Mouse (Mus musculus): Measurements from ENCODE around the gene Tmem274. TPM values are rescaled to one million over a fixed set of nuclear protein-coding genes. Genes with fewer than 3 reads are reported as not detected.

Tmem274 gene
- total RNA-seq, 2 experiments from 2014 or later, result not detected

GRCm38 (mm10) chr4:149487729-149488128, 10.6 kb downstream of the Tmem274 start:
- DNase-seq (ENCODE audit: low spot score in 2 of 2), result no peak

GRCm38 (mm10) chr4:149489415-149490240, 12.4 kb downstream of the Tmem274 start:
- Histone ChIP-seq H3K4me3 (no peak overlapping the region), H3K27ac (no peak overlapping the region)
- no peak for TF ChIP-seq CTCF (conservative IDR thresholded peaks at IDR 0.05)
- no peak for DNase-seq (ENCODE audit: low spot score in 2 of 2)

More at GRCm38 (mm10) chr4:149487729-149488128, 10.6 kb downstream of the Tmem274 start:
- no peak overlapping the region for H3K4me3 ChIP-seq
- H3K27ac ChIP-seq, result no peak overlapping the region
- TF ChIP-seq CTCF (conservative IDR thresholded peaks at IDR 0.05), result no peak

- H3K27ac ChIP-seq, result no peak overlapping the region
- DNase-seq (ENCODE audit: low spot score in 2 of 2), result no peak
- peak; percentile 62 for TF ChIP-seq CTCF (conservative IDR thresholded peaks at IDR 0.05)
- H3K4me3 ChIP-seq, result no peak overlapping the region
These were observed 14.0 kb downstream of the Tmem274 start for GRCm38 (mm10) chr4:149491151-149491550.

DNA sequence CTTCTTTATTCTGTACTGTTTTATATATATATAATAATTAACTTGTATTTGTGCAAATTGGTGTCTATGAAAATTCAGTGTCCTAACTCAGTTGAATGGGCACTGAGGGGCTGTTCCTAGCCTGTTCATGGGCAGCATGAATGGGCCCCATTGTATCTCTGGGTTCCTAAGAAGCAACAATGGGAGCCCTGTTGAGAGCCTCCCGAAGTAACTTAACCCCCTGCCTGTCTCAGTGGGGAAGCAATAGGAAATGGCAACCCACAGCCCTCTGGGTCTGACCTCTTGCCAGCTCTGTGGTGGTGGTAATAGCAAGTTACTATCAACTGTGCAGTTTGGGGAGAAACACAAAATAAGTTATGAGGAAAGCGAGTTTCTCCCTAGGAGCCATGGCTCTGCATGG, 19.4 kb downstream of the Tmem274 start:
- Histone ChIP-seq H3K4me3 (no peak overlapping the region), H3K27ac (peak overlapping the region; percentile 88)
- TF ChIP-seq CTCF (conservative IDR thresholded peaks at IDR 0.05), result no peak
- DNase-seq (ENCODE audit: low spot score in 2 of 2), result peak in 1 of 2 experiments; percentile 33

GRCm38 (mm10) chr4:149498901-149499300, 21.7 kb downstream of the Tmem274 start:
- TF ChIP-seq CTCF (conservative IDR thresholded peaks at IDR 0.05), result no peak
- DNase-seq (ENCODE audit: low spot score in 2 of 2), result no peak
- no peak overlapping the region for H3K27ac ChIP-seq
- no peak overlapping the region for H3K4me3 ChIP-seq

DNA sequence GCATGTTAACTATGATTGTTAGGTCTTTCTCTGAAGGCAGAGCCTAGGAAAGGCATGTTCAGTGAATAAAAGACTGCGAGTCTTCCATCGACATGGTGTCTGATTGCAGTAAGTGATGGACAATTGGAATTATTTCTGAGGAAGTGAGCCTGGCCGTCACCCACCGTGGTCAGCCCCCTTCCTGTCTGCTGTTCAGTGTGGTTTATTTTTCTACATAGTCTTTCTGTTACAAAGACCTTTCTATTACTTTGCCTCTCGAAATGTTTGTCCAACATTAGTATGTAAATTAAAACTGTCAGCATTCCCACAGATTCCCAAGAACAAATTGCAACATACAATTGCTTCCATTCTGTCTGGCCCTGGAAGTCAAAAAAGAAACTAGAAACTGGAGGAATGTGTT, 22.6 kb downstream of the Tmem274 start:
- Histone ChIP-seq H3K27ac (no peak overlapping the region), H3K4me3 (no peak overlapping the region)
- TF ChIP-seq CTCF (conservative IDR thresholded peaks at IDR 0.05), result no peak
- no peak for DNase-seq (ENCODE audit: low spot score in 2 of 2)

DNA sequence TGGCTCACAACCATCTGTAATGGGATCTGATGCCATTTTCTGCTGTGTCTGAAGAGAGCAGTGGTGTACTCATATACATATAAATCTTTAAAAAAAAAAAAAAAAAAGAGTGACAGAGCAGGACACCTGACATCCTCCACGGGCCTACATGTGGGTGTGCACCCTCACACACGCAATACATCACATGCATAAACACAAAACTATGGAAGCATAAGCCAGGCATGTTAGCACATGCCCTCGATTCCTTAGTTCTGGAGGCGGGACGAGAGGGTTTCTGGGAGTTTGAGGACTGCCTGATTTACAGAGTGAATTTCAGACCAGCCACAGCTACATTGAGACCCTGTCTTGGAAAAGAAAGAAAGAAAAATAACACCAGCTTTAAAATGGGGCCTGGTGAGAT, 27.2 kb downstream of the Tmem274 start:
- no peak for DNase-seq (ENCODE audit: low spot score in 2 of 2)
- no peak overlapping the region for H3K4me3 ChIP-seq
- peak overlapping the region; percentile 75 for H3K27ac ChIP-seq
- no peak for TF ChIP-seq CTCF (conservative IDR thresholded peaks at IDR 0.05)

DNA sequence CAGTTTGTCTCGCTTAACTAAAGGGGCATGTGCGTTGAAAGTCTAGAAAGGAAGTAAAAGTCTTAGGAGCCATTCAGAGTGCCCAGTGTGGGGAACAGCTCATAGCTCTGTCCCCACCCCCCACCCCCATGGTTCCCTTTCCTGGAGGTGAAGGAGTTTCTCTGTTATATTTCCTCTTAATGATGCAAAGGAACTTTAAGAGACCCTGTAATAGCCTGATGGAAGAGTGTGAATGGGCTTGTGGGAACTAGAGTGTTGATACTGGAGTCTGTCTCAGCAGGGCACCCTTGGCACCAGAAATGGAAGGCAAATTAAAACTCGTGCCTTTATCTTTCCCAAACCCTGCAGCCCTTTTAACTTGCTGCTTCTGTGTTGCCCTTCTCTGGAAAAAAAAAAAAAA, 27.7 kb downstream of the Tmem274 start:
- DNase-seq (ENCODE audit: low spot score in 2 of 2), result no peak
- TF ChIP-seq CTCF (conservative IDR thresholded peaks at IDR 0.05), result no peak
- H3K4me3 ChIP-seq, result no peak overlapping the region
- peak overlapping the region; percentile 75 for H3K27ac ChIP-seq

GRCm38 (mm10) chr4:149505261-149505967, 28.2 kb downstream of the Tmem274 start:
- Histone ChIP-seq H3K4me3 (no peak overlapping the region), H3K27ac (peak overlapping the region; percentile 75; the same call in 1 of the 2 replicates)
- no peak for TF ChIP-seq CTCF (conservative IDR thresholded peaks at IDR 0.05)
- DNase-seq (ENCODE audit: low spot score in 2 of 2), result peak in 1 of 2 experiments; percentile 16

DNA sequence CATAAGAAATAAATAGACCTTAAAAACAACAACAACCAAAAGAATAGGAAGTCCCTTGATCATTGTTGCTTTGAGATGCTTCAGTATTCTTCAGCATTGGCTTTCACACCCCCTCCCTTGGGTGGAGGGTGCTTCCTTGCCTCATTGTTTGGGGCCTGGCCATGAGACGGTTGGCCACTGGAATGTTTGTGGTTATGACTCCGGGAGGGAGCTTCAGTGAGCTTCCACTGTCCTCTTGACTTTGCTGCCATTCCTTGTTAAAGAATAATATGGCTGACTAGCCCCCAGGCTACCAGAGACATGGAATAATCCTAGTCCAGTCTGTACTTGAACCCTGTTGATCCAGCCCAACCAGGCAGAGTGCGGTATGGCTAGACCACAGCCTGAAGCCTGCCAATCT, 29.7 kb downstream of the Tmem274 start:
- no peak for TF ChIP-seq CTCF (conservative IDR thresholded peaks at IDR 0.05)
- DNase-seq (ENCODE audit: low spot score in 2 of 2), result no peak
- H3K27ac ChIP-seq, result no peak overlapping the region
- no peak overlapping the region for H3K4me3 ChIP-seq

DNA sequence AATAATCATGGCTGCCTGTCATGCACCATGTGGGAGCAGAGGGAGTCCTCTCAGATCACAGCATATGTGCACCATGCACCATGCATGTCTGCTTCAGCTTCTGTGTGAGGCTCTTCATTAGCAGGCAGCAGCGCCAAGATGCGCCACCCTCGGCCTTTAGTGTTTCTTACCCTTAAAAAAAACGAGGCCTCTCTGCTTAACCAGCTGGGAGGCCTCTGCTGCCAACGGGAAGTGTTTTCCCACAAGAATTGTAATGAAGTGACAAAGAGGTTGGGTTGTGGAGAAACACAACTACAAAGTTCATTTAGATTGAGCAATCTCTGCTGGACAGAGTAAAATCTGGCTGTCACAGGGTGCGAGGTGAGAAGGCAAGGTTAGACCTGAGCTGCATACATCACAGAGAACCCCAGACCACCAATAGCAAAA, 34.1 kb downstream of the Tmem274 start:
- TF ChIP-seq CTCF (conservative IDR thresholded peaks at IDR 0.05), result no peak
- peak overlapping the region; percentile 37 for H3K27ac ChIP-seq
- DNase-seq (ENCODE audit: low spot score in 2 of 2), result peak in 1 of 2 experiments; percentile 19
- H3K4me3 ChIP-seq, result no peak overlapping the region

- no peak for TF ChIP-seq CTCF (conservative IDR thresholded peaks at IDR 0.05)
These were observed 34.9 kb downstream of the Tmem274 start for GRCm38 (mm10) chr4:149512072-149512471.

GRCm38 (mm10) chr4:149515706-149516105, 38.5 kb downstream of the Tmem274 start:
- no peak overlapping the region for H3K4me3 ChIP-seq
- no peak overlapping the region for H3K27ac ChIP-seq
- no peak for DNase-seq (ENCODE audit: low spot score in 2 of 2)
- TF ChIP-seq CTCF (conservative IDR thresholded peaks at IDR 0.05), result no peak

More at GRCm38 (mm10) chr4:149512072-149512471, 34.9 kb downstream of the Tmem274 start:
- H3K4me3 ChIP-seq, result no peak overlapping the region
- no peak for DNase-seq (ENCODE audit: low spot score in 2 of 2)
- no peak overlapping the region for H3K27ac ChIP-seq
